Mouse (Mus musculus): Measurements from ENCODE around the gene B4galnt2. TPM values are rescaled to one million over a fixed set of nuclear protein-coding genes. Genes with fewer than 3 reads are reported as not detected.

The B4galnt2 gene
- total and polyA plus RNA-seq, 2 experiments from 2014 or later: not detected

- Histone ChIP-seq H3K9ac (replicated peaks; ENCODE audit: low read length) (no peak overlapping the region), H3K4me1 (ENCODE audit: insufficient read depth, low read length) (no peaks in the 10 kb centered on the region; the same call in 1 of the 2 replicates), H3K27ac (no peak overlapping the region), H3K4me2 (ENCODE audit: low read depth, low read length) (no peak overlapping the region), H3K4me3 (ENCODE audit: low read length) (no peak overlapping the region), H3K27me3 (ENCODE audit: insufficient read depth, low read length) (peaks cover 1% of the 10 kb centered on the region), H3K9me3 (ENCODE audit: low read length) (no peaks in the 10 kb centered on the region), H3K36me3 (ENCODE audit: insufficient read depth, low read length) (no peaks in the 10 kb centered on the region)
- no peak for TF ChIP-seq CTCF (IDR thresholded peaks at IDR 0.05; ENCODE audit: low read depth)
- 89% methylated on average over 3 of the region's 3 CpGs for WGBS
- DNase-seq (ENCODE audit: low spot score): no peak
- no peak for ATAC-seq
These were observed 93.2 kb downstream of the B4galnt2 start for GRCm38 (mm10) chr11:95821511-95821910.

GRCm38 (mm10) chr11:95819138-95819537 lies 95.6 kb downstream of the B4galnt2 start:
- Histone ChIP-seq H3K9me3 (ENCODE audit: low read length) (no peaks in the 10 kb centered on the region), H3K27me3 (ENCODE audit: insufficient read depth, low read length) (no peaks in the 10 kb centered on the region), H3K36me3 (ENCODE audit: insufficient read depth, low read length) (no peaks in the 10 kb centered on the region), H3K27ac (no peak overlapping the region), H3K4me3 (ENCODE audit: low read length) (no peak overlapping the region), H3K4me2 (ENCODE audit: low read depth, low read length) (no peak overlapping the region), H3K4me1 (ENCODE audit: insufficient read depth, low read length) (no peaks in the 10 kb centered on the region), H3K9ac (replicated peaks; ENCODE audit: low read length) (no peak overlapping the region)
- TF ChIP-seq CTCF (IDR thresholded peaks at IDR 0.05; ENCODE audit: low read depth): no peak
- no peak for DNase-seq (ENCODE audit: low spot score)
- ATAC-seq: no peak
- whole genome bisulfite sequencing: 88% methylated on average over 8 of the region's 8 CpGs

Small RNAs within 50 kb of the gene (microRNA-seq; reads per million reads assigned to microRNA genes)
- gene Mir3063: 0.35 to 0.36 reads per million in 2 experiments

Other genes starting within 250 kb of the B4galnt2 start
- 143 and 156 TPM in 2 replicates for gene Phb, start 247.9 kb downstream of the B4galnt2 start, total RNA-seq (2014; rRNA removed)
- 197 and 214 TPM in 2 replicates for gene Phb, start 247.9 kb downstream of the B4galnt2 start, polyA plus RNA-seq (2015; fragmentation: Nextera tagmentation; extraction: Ambion mirVana)
- gene Zfp652, start 202.2 kb downstream of the B4galnt2 start, total RNA-seq (2014; rRNA removed): 23.0 and 28.8 TPM in 2 replicates
- gene Zfp652, start 202.2 kb downstream of the B4galnt2 start, polyA plus RNA-seq (2015; fragmentation: Nextera tagmentation; extraction: Ambion mirVana): 14.7 and 15.2 TPM in 2 replicates
- gene B130006D01Rik, start 191.3 kb downstream of the B4galnt2 start, total RNA-seq (2014; rRNA removed): 1.8 and 2.0 TPM in 2 replicates
- 0.77 and 0.88 TPM in 2 replicates for gene B130006D01Rik, start 191.3 kb downstream of the B4galnt2 start, polyA plus RNA-seq (2015; fragmentation: Nextera tagmentation; extraction: Ambion mirVana)
- gene Phospho1, start 90.4 kb downstream of the B4galnt2 start, total RNA-seq (2014; rRNA removed): 5.2 and 6.3 TPM in 2 replicates
- 0.59 TPM in 1 of 2 replicates, not detected in the other for gene Phospho1, start 90.4 kb downstream of the B4galnt2 start, polyA plus RNA-seq (2015; fragmentation: Nextera tagmentation; extraction: Ambion mirVana)
- gene Gngt2, start 77.7 kb downstream of the B4galnt2 start, total RNA-seq (2014; rRNA removed): 0.63 TPM in 1 of 2 replicates, not detected in the other
- 2.9 and 3.9 TPM in 2 replicates for gene Gngt2, start 77.7 kb downstream of the B4galnt2 start, polyA plus RNA-seq (2015; fragmentation: Nextera tagmentation; extraction: Ambion mirVana)
- gene Abi3, start 72.4 kb downstream of the B4galnt2 start, total RNA-seq (2014; rRNA removed): 1.9 and 3.2 TPM in 2 replicates
- gene Abi3, start 72.4 kb downstream of the B4galnt2 start, polyA plus RNA-seq (2015; fragmentation: Nextera tagmentation; extraction: Ambion mirVana): 1.6 and 3.1 TPM in 2 replicates
- gene Igf2bp1, start 91.0 kb upstream of the B4galnt2 start, total RNA-seq (2014; rRNA removed): 4.1 and 5.3 TPM in 2 replicates
- gene Igf2bp1, start 91.0 kb upstream of the B4galnt2 start, polyA plus RNA-seq (2015; fragmentation: Nextera tagmentation; extraction: Ambion mirVana): 2.8 and 3.5 TPM in 2 replicates
- gene Gip, start 109.7 kb upstream of the B4galnt2 start, total RNA-seq (2014; rRNA removed): not detected in 2 replicates
- gene Gip, start 109.7 kb upstream of the B4galnt2 start, polyA plus RNA-seq (2015; fragmentation: Nextera tagmentation; extraction: Ambion mirVana): not detected in 2 replicates
- gene Snf8, start 120.0 kb upstream of the B4galnt2 start, total RNA-seq (2014; rRNA removed): 18.6 and 21.4 TPM in 2 replicates
- 114 and 115 TPM in 2 replicates for gene Snf8, start 120.0 kb upstream of the B4galnt2 start, polyA plus RNA-seq (2015; fragmentation: Nextera tagmentation; extraction: Ambion mirVana)
- 48.2 and 50.1 TPM in 2 replicates for gene Ube2z, start 150.5 kb upstream of the B4galnt2 start, total RNA-seq (2014; rRNA removed)
- gene Ube2z, start 150.5 kb upstream of the B4galnt2 start, polyA plus RNA-seq (2015; fragmentation: Nextera tagmentation; extraction: Ambion mirVana): 30.3 and 32.9 TPM in 2 replicates
- 703 and 894 TPM in 2 replicates for gene Atp5g1, start 160.8 kb upstream of the B4galnt2 start, total RNA-seq (2014; rRNA removed)
- gene Atp5g1, start 160.8 kb upstream of the B4galnt2 start, polyA plus RNA-seq (2015; fragmentation: Nextera tagmentation; extraction: Ambion mirVana): 1,232 and 1,324 TPM in 2 replicates
- not detected in 2 replicates for gene Calcoco2, start 197.1 kb upstream of the B4galnt2 start, total RNA-seq (2014; rRNA removed)
- gene Calcoco2, start 197.1 kb upstream of the B4galnt2 start, polyA plus RNA-seq (2015; fragmentation: Nextera tagmentation; extraction: Ambion mirVana): 0.19 TPM in 2 replicates
- 0.43 and 0.52 TPM in 2 replicates for gene Ttll6, start 218.9 kb upstream of the B4galnt2 start, total RNA-seq (2014; rRNA removed)
- gene Ttll6, start 218.9 kb upstream of the B4galnt2 start, polyA plus RNA-seq (2015; fragmentation: Nextera tagmentation; extraction: Ambion mirVana): 0.23 and 0.43 TPM in 2 replicates

Data from hindbrain, postnatal 0 days (tissue).